Mouse (Mus musculus) heart, embryonic 11.5 days (tissue): ENCODE data around the gene Baiap2l2. TPM values are rescaled to one million over a fixed set of nuclear protein-coding genes. Genes with fewer than 3 reads are reported as not detected.

ENCODE experiments used
- ATAC-seq: fragments of 200-750 bp; cut with Nextera tagmentation; replicated peaks from 2 replicates; pipeline ENCODE4 v1.8.0; 2017; ENCODE audit warnings: moderate library complexity; ENCODE audit not compliant: insufficient number of reproducible peaks, low FRiP score, low TSS enrichment
- H3K27ac ChIP-seq: fragments of 300-500 bp; sonication (generic); 2 replicates; pipeline ENCODE4 v1.5.1; 2014; ENCODE audit warnings: mild to moderate bottlenecking, low read depth, low read length
- H3K27me3 ChIP-seq: fragments of 300-500 bp; sonication (generic); 2 replicates; pipeline ENCODE4 v1.6.1; 2014; ENCODE audit warnings: mild to moderate bottlenecking, low read length, mixed read lengths; ENCODE audit not compliant: control insufficient read depth, insufficient read depth
- H3K36me3 ChIP-seq: fragments of 300-500 bp; sonication (generic); 2 replicates; pipeline ENCODE4 v1.6.1; 2014; ENCODE audit warnings: mild to moderate bottlenecking, low read length, moderate library complexity, mixed read lengths; ENCODE audit not compliant: control insufficient read depth, insufficient read depth
- H3K4me1 ChIP-seq: fragments of 300-500 bp; sonication (generic); 2 replicates; pipeline ENCODE4 v1.6.1; 2014; ENCODE audit warnings: low read length; ENCODE audit not compliant: control insufficient read depth, insufficient read depth
- H3K4me2 ChIP-seq: fragments of 300-500 bp; sonication (generic); 2 replicates; pipeline ENCODE4 v1.6.1; 2014; ENCODE audit warnings: mild to moderate bottlenecking, moderate library complexity
- H3K4me3 ChIP-seq: fragments of 300-500 bp; sonication (generic); 2 replicates; pipeline ENCODE4 v1.5.1; 2014; ENCODE audit warnings: low read depth, low read length
- H3K9ac ChIP-seq: fragments of 300-500 bp; sonication (generic); 2 replicates; pipeline ENCODE4 v1.6.1; 2014; ENCODE audit warnings: mild to moderate bottlenecking, low read depth, low read length, moderate library complexity
- H3K9me3 ChIP-seq: fragments of 300-500 bp; sonication (generic); replicated peaks from 2 replicates; pipeline ENCODE4 v1.6.1; 2016; ENCODE audit warnings: low read length; ENCODE audit not compliant: control insufficient read depth
- WGBS: fragments of 180-500 bp; shearing (Covaris S2); extraction: QIAGEN DNeasy Blood & Tissue Kit; methylation state at CpG from one replicate; pipeline ENCODE4 v1.1.7; 2014; ENCODE audit not compliant: insufficient replicate concordance; 5-methylcytosine and 5-hydroxymethylcytosine counted together
- polyA plus RNA-seq: library from polyadenylated mRNA; unstranded; fragments of >200 nt; fragmentation: Nextera tagmentation; extraction: Ambion mirVana; gene quantifications from 2 replicates; pipeline ENCODE4 v1.2.1, GENCODE M21; 2014

Baiap2l2 gene
- polyA plus RNA-seq, 1 experiment from 2014 or later, result 11.1 TPM

GRCm38 (mm10) chr15:79261757-79262156, 23.6 kb downstream of the Baiap2l2 start:
- peak overlapping the region; percentile 54 for H3K27ac ChIP-seq

GRCm38 (mm10) chr15:79261095-79261725, 24.1 kb downstream of the Baiap2l2 start:
- ATAC-seq, result peak; percentile 47

More at GRCm38 (mm10) chr15:79261757-79262156, 23.6 kb downstream of the Baiap2l2 start:
- Histone ChIP-seq H3K4me3 (peak overlapping the region; percentile 63), H3K4me2 (peak overlapping the region; percentile 99), H3K4me1 (peaks cover 9% of the 10 kb centered on the region), H3K27me3 (peaks cover 56% of the 10 kb centered on the region), H3K9ac (peak overlapping the region; percentile 69), H3K36me3 (no peaks in the 10 kb centered on the region), H3K9me3 (no peaks in the 10 kb centered on the region)
- ATAC-seq, result no peak
- WGBS, result under 1% methylated on average over 19 of the region's 28 CpGs

GRCm38 (mm10) chr15:79258521-79258920, 26.8 kb downstream of the Baiap2l2 start:
- H3K27ac ChIP-seq, result no peak overlapping the region
- no peaks in the 10 kb centered on the region for H3K9me3 ChIP-seq
- no peaks in the 10 kb centered on the region for H3K36me3 ChIP-seq
- WGBS, result 25% methylated on average over 17 of the region's 17 CpGs
- no peak overlapping the region for H3K9ac ChIP-seq
- no peak overlapping the region for H3K4me2 ChIP-seq
- peaks cover 67% of the 10 kb centered on the region for H3K27me3 ChIP-seq
- H3K4me1 ChIP-seq, result peaks cover 9% of the 10 kb centered on the region
- H3K4me3 ChIP-seq, result no peak overlapping the region
- no peak for ATAC-seq

More at GRCm38 (mm10) chr15:79261095-79261725, 24.1 kb downstream of the Baiap2l2 start:
- Histone ChIP-seq H3K9me3 (no peaks in the 10 kb centered on the region), H3K4me3 (peak overlapping the region; percentile 63), H3K27ac (peak overlapping the region; percentile 54), H3K4me1 (peaks cover 9% of the 10 kb centered on the region), H3K4me2 (peak overlapping the region; percentile 99), H3K9ac (peak overlapping the region; percentile 69), H3K27me3 (peaks cover 56% of the 10 kb centered on the region), H3K36me3 (no peaks in the 10 kb centered on the region)
- WGBS, result 2% methylated on average over 43 of the region's 62 CpGs

- Histone ChIP-seq H3K9ac (no peak within 1 kb of the TSS), H3K27me3 (peaks cover 64% of the 10 kb centered on the region), H3K4me3 (no peak within 1 kb of the TSS), H3K36me3 (no peaks in the 10 kb centered on the region), H3K27ac (no peak within 1 kb of the TSS), H3K4me1 (peaks cover 11% of the 10 kb centered on the region), H3K9me3 (no peaks in the 10 kb centered on the region), H3K4me2 (no peak within 1 kb of the TSS)
- WGBS, result 27% methylated on average over 3 of the region's 3 CpGs
- ATAC-seq, result no peak
These were observed 30.7 kb downstream of the Baiap2l2 start, which contains the start of gene Slc16a8 for GRCm38 (mm10) chr15:79254661-79255060. Gene Slc16a8, minus strand, starts transcription at chr15:79254761.

- H3K27me3 ChIP-seq, result peaks cover 49% of the 10 kb centered on the region
- no peak overlapping the region for H3K27ac ChIP-seq
- WGBS, result 26% methylated on average over 24 of the region's 24 CpGs
- ATAC-seq, result no peak
- H3K4me3 ChIP-seq, result peak overlapping the region; percentile 50
- H3K4me2 ChIP-seq, result peak overlapping the region; percentile 84
- no peaks in the 10 kb centered on the region for H3K9me3 ChIP-seq
- H3K9ac ChIP-seq, result peak overlapping the region; percentile 71
- H3K36me3 ChIP-seq, result peaks cover 6% of the 10 kb centered on the region
- H3K4me1 ChIP-seq, result peaks cover 11% of the 10 kb centered on the region
These were observed 32.8 kb downstream of the Baiap2l2 start for GRCm38 (mm10) chr15:79252580-79252979.

GRCm38 (mm10) chr15:79251781-79252491, 33.4 kb downstream of the Baiap2l2 start:
- 3% methylated on average over 61 of the region's 61 CpGs for WGBS
- Histone ChIP-seq H3K4me2 (peak overlapping the region; percentile 84), H3K9ac (peak overlapping the region; percentile 71), H3K36me3 (peaks cover 8% of the 10 kb centered on the region), H3K4me1 (peaks cover 11% of the 10 kb centered on the region), H3K9me3 (no peaks in the 10 kb centered on the region), H3K27me3 (peaks cover 49% of the 10 kb centered on the region), H3K4me3 (peak overlapping the region; percentile 50), H3K27ac (no peak overlapping the region)
- no peak for ATAC-seq

- ATAC-seq, result no peak
- 49% methylated on average over 7 of the region's 7 CpGs for WGBS
- H3K4me1 ChIP-seq, result peaks cover 11% of the 10 kb centered on the region
- H3K4me2 ChIP-seq, result no peak overlapping the region
- no peak overlapping the region for H3K27ac ChIP-seq
- H3K4me3 ChIP-seq, result no peak overlapping the region
- H3K9ac ChIP-seq, result no peak overlapping the region
- peaks cover 49% of the 10 kb centered on the region for H3K27me3 ChIP-seq
- H3K9me3 ChIP-seq, result no peaks in the 10 kb centered on the region
- peaks cover 13% of the 10 kb centered on the region for H3K36me3 ChIP-seq
These were observed 34.2 kb downstream of the Baiap2l2 start for GRCm38 (mm10) chr15:79251168-79251567.

- peaks cover 15% of the 10 kb centered on the region for H3K36me3 ChIP-seq
- 72% methylated on average over 2 of the region's 2 CpGs for WGBS
- no peak overlapping the region for H3K4me3 ChIP-seq
- H3K9me3 ChIP-seq, result no peaks in the 10 kb centered on the region
- no peak overlapping the region for H3K9ac ChIP-seq
- peaks cover 11% of the 10 kb centered on the region for H3K4me1 ChIP-seq
- no peak for ATAC-seq
- H3K27ac ChIP-seq, result no peak overlapping the region
- no peak overlapping the region for H3K4me2 ChIP-seq
- peaks cover 47% of the 10 kb centered on the region for H3K27me3 ChIP-seq
These were observed 35.1 kb downstream of the Baiap2l2 start for GRCm38 (mm10) chr15:79250236-79250635.
